Mouse (Mus musculus) erythroblast, embryonic 14.5 days (primary cell): Measurements from ENCODE around the gene Amd1.

ENCODE experiments used
- GATA1 ChIP-seq: IDR thresholded peaks from 2 replicates; pipeline ENCODE4 v1.6.1; 2012; ENCODE audit warnings: low read length, inconsistent platforms, mixed read lengths
- TAL1 ChIP-seq: IDR thresholded peaks from 3 replicates; pipeline ENCODE4 v1.6.1; 2012; ENCODE audit warnings: low read length, inconsistent platforms, mixed read lengths

DNA sequence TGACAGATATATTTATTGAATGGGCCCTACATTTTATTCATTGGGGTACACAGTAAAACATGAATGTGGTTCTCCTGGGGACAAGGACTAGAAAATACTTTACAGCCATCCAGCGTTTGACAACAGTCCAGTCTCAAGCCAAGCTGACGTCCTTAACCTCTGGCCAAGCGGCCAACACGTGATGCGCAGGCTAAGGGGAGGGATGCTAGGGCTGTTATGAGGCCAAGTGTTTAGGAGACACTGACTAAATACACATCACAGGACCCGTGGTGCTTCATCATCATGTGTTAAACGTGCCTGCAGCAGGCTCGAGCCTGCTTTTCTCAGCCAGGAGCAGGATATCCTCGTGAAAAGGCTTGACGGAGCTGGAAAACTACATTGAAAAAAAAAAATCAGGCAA is 18.3 kb upstream of the Amd1 start:
- TF ChIP-seq GATA1 (no peak), TAL1 (no peak)
